Mouse (Mus musculus): ENCODE measurements at regions not wholly inside any gene's neighbourhood (a gene's known extent, or its start where the extent isn't known, plus 50 kb on each side); places are given as distances from the start of the nearest gene placed in this dataset.

DNA sequence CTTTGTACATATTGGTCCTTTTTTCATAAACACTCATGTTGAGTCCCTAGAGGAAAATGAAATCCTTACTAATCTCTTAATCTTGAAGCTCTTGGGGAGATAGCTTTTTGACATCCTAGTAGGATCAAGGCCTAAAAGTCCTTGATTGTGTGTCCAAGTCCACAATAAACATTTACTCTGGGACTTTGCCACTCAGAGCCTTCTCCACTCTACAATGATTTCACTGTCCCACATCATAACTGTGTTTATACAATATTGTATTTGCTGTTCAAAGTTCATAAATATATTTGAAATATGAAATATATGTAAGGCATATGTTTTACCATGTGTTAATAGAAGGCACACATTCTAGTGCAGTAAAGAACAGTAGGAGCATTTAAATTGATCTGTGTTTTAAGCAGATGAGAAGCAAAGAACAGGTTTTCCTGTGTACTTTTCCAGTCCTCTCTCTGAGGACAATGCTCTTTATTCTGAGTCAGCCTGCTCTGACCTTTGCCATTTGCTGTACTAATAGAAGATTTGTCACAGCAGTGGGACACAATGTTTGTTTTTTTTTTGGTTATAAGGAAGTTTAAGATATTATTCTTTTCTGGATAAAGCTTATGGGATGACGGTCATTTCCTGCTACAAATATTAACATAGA lies 130.7 kb upstream of the Gprin3 start:
- no peak for DNase-seq (ENCODE audit: low read depth)

- no peak for DNase-seq (ENCODE audit: low read depth)
These were observed 110.9 kb upstream of the Gprin3 start for GRCm38 (mm10) chr6:59537025-59537424.

DNA sequence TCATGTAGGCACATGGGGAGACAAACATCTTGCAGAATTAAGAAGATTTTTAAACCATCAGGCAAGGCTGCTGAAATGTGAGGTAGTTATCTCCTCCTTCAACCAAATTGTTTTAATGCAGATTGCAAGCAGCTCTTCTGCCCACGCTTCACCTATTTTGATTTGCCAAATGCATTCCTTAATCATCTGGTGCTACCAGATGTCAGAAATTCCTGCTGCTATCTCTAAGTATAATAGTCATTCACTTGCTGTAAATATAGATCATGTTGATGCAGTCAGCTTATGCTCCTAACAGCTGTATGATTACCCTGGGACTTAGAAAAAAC lies 98.8 kb upstream of the Gprin3 start:
- DNase-seq (ENCODE audit: low read depth), result no peak

- no peak for DNase-seq (ENCODE audit: low read depth)
These were observed 98.2 kb upstream of the Gprin3 start for GRCm38 (mm10) chr6:59524095-59524939.

DNA sequence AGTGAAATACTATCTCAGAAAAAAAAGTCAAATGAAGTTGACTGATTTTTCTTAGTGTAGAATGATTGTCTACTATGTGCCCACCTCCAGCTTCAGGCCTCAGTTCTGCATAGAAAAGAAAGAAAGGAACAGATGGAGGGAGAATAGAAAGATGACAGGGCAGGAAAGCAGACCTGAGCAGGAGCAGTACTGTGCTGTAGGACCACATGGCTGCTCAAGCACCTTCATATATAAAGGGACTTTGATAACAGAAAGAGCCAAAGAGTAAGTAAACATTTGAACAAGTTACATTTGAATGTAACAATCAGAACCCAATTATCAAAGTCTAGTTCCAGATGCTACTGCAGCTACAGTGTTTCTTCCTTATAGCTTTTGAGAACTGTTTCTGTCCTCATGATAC lies 96.9 kb upstream of the Gprin3 start:
- no peak for DNase-seq (ENCODE audit: low read depth)

DNA sequence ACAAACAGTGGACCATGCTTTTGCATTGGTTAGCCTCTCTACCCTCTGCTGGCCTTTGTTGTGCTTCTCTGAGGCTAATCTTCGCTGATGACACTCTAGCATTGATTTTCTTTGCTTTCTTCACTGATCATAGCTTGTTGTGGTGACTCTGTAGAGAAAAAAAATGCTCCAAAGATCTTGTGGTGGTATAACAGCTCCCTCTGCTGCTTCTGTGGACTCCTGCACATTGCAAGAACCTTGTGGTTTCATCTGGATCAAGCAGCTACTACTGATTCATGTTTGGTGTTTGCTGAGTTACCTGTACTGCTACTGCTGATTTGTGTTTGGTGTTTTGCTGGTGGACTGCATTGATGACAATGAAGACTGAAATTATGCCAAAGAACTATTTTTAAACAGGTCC lies 74.7 kb upstream of the Gprin3 start:
- peak; percentile 5 for DNase-seq (ENCODE audit: low read depth)

DNA sequence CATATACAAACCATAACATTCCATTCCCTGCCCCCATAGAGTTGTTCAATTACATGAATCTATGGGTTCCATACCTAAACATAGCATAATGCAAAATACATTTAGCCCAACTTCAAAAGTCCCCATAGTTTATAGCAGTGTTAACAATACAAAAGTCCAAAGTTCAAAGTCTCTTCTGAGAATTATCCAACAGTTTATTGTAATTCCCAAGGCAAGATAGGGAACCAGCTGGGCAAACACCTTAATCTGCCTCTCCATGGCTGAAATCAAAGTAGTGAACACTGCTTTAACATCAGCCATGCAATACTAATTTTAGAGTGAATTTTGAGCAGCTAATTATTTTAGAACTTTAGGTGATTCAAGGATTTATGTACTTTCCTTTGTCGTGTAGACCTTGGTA lies 72.7 kb upstream of the Gprin3 start:
- DNase-seq (ENCODE audit: low read depth), result no peak

GRCm38 (mm10) chr6:59498079-59498478 lies 72.0 kb upstream of the Gprin3 start:
- DNase-seq (ENCODE audit: low read depth), result peak; percentile 67

DNA sequence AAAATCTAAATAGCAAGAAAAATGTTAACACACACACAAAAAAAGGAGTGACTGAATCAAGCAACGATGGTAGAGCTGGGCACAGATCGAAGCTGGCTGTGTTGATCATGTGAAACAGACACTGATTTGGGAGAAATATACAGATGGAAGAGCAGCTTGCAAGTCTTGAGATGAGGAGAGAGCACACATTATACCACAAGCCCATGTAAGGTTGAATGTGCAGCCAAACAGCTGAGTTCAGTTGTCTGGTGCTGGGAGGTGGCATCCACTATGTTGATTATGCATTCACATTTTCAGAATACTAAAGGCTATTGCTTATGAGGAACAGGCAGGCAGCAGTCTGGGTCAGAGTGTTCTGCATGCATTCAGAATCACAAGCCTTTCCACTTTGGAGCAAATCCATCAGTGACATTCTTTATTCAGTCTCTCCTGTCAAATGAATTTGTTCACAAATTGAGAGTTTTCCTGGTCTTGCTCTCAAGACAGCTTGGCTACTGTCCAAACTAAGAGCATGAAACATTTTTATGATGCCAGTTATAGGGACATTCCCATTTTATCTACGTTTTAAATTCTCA lies 63.0 kb upstream of the Gprin3 start:
- no peak for DNase-seq (ENCODE audit: low read depth)

DNA sequence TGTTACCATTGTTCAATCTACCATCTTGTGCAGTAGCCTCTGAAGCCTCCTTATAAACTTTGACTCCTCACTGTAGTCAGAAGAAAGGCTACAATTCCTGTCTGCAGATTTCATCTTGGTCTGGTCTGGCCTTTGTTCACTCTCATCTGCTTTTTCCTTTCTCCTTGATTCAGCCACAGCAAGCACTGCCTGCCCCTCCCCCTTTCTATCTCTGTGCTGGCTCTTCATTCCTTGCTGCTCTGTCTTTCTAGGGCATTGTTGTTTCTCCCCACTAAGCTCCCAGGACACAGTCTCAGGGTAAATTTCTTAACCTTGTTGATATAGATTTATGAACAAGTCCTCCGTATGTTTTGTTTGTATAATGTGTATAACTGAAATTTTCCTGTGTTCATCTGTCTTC lies 62.3 kb upstream of the Gprin3 start:
- no peak for DNase-seq (ENCODE audit: low read depth)

GRCm38 (mm10) chr6:59484004-59484403 lies 57.9 kb upstream of the Gprin3 start:
- DNase-seq (ENCODE audit: low read depth), result no peak

DNA sequence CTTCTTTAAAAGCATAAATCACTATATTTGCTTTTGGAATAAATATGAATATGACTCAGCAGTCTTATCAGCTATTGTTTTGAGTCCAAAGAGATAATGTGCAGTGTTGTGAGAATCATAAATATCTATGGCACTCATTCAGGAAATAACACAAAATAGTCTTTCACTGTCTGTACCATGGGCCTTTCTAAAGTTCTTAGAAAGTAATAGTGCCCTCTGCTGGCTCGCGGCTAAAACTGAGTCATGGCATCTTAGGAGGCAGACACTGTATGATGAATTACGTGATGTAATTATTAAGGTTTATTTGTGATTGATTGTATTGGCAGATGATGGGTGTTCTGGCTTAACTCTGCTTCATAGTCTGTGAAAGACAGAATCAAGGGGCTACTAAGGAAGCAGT lies 57.5 kb upstream of the Gprin3 start:
- peak; percentile 77 for DNase-seq (ENCODE audit: low read depth)
